Mouse (Mus musculus) lung, postnatal 36 days (tissue): ENCODE measurements at regions not wholly inside any gene's neighbourhood (a gene's known extent, or its start where the extent isn't known, plus 50 kb on each side); places are given as distances from the start of the nearest gene placed in this dataset.

Experiments used
- DNase-seq: peaks from one replicate; pipeline ENCODE4 v3.0.0; 2022; ENCODE audit warnings: mixed read lengths

- peak; percentile 80 for DNase-seq
Measured at GRCm38 (mm10) chr15:60762071-60762470, 91.5 kb downstream of the Fam84b start.

GRCm38 (mm10) chr15:60760015-60760437 lies 93.6 kb downstream of the Fam84b start:
- DNase-seq: peak; percentile 72

- DNase-seq: no peak
Measured at GRCm38 (mm10) chr15:60754246-60754645, 99.3 kb downstream of the Fam84b start.

GRCm38 (mm10) chr15:60739598-60739997 lies 114.0 kb downstream of the Fam84b start:
- no peak for DNase-seq

GRCm38 (mm10) chr15:60738258-60738657 lies 115.3 kb downstream of the Fam84b start:
- no peak for DNase-seq

GRCm38 (mm10) chr15:60732416-60732815 lies 121.2 kb downstream of the Fam84b start:
- DNase-seq: no peak

GRCm38 (mm10) chr15:60728754-60729153 lies 124.8 kb downstream of the Fam84b start:
- no peak for DNase-seq

- no peak for DNase-seq
Measured at GRCm38 (mm10) chr15:60728337-60728736, 125.2 kb downstream of the Fam84b start.

GRCm38 (mm10) chr15:60719332-60719731 lies 134.2 kb downstream of the Fam84b start:
- DNase-seq: no peak

- no peak for DNase-seq
Measured at GRCm38 (mm10) chr15:60708678-60709077, 144.9 kb downstream of the Fam84b start.

- DNase-seq: no peak
Measured at GRCm38 (mm10) chr15:60706009-60706408, 147.6 kb downstream of the Fam84b start.

- no peak for DNase-seq
Measured at GRCm38 (mm10) chr15:60701273-60701672, 152.3 kb downstream of the Fam84b start.

- DNase-seq: no peak
Measured at GRCm38 (mm10) chr15:60694746-60695145, 158.8 kb downstream of the Fam84b start.

GRCm38 (mm10) chr15:60693751-60694500 lies 159.7 kb downstream of the Fam84b start:
- peak; percentile 80 for DNase-seq

GRCm38 (mm10) chr15:60692718-60693597 lies 160.6 kb downstream of the Fam84b start:
- no peak for DNase-seq

GRCm38 (mm10) chr15:60692149-60692548 lies 161.4 kb downstream of the Fam84b start:
- no peak for DNase-seq

- no peak for DNase-seq
Measured at GRCm38 (mm10) chr15:60677397-60677796, 176.2 kb downstream of the Fam84b start.

- DNase-seq: no peak
Measured at GRCm38 (mm10) chr15:60657572-60657971, 196.0 kb downstream of the Fam84b start.

GRCm38 (mm10) chr15:60655113-60655512 lies 198.5 kb downstream of the Fam84b start:
- no peak for DNase-seq

GRCm38 (mm10) chr15:60649252-60649651 lies 204.3 kb downstream of the Fam84b start:
- no peak for DNase-seq

GRCm38 (mm10) chr15:60641770-60642169 lies 211.8 kb downstream of the Fam84b start:
- peak; percentile 3 for DNase-seq

GRCm38 (mm10) chr15:60633457-60633850 lies 220.1 kb downstream of the Fam84b start:
- no peak for DNase-seq

GRCm38 (mm10) chr15:60632789-60633456 lies 220.7 kb downstream of the Fam84b start:
- DNase-seq: no peak
